In the genomic region with DNA sequence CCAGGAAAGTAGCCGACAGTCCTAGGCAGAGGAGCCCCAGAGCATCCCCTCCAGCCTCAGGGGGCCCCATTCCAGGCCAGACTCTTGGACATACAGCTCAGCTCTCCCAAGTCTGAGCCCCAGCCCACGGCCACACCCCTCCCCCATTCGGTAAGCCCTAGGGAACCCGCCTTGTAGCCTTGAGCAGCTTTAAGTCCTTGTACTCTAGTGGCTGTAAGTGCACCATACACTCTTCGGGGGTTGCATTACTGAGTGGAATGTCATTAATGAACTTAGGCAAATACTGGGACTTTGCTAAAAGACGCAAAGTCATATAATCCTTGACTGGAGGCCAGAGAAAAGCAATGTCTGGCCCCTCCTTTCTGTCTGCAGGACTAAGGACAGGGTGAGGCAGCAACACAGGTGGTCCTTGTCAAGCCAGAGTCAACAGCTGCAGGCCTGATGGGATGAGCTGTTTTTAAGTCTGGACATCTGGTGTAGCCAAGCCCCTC, we compare ENCODE assay signal across 8 mouse cellular contexts. TPM values are rescaled to one million over a fixed set of nuclear protein-coding genes. Genes with fewer than 3 reads are reported as not detected.
A peak's percentile ranks its signal among the peaks of the same experiment; 100 is the strongest.
DNase-seq lines count a peak whose midpoint lies in the region; ATAC-seq lines count a peak whose summit lies in the region.

No protein-coding gene starts in this region.

- H3K27ac ChIP-seq in embryonic facial prominence, embryonic 15.5 days (replicated peaks) = peak overlapping the region; percentile 23; the same call in 1 of the 2 replicates
- H3K27ac ChIP-seq in hindbrain, embryonic 12.5 days = 0 out of 2 replicates have a peak overlapping the region, but pooled peaks have one; percentile 7
- H3K27ac ChIP-seq in midbrain, embryonic 16.5 days (ENCODE audit: low read length) = no peak overlapping the region

- peaks cover 27% of the 10 kb centered on the region for H3K36me3 ChIP-seq in embryonic facial prominence, embryonic 15.5 days
- H3K36me3 ChIP-seq in hindbrain, embryonic 12.5 days = peaks cover 28% of the 10 kb centered on the region
- no peaks in the 10 kb centered on the region for H3K36me3 ChIP-seq in midbrain, embryonic 16.5 days (ENCODE audit: control insufficient read depth, insufficient read depth, low read length)

- no peaks in the 10 kb centered on the region for H3K9me3 ChIP-seq in embryonic facial prominence, embryonic 15.5 days (replicated peaks)
- H3K9me3 ChIP-seq in hindbrain, embryonic 12.5 days (replicated peaks) = no peaks in the 10 kb centered on the region
- no peaks in the 10 kb centered on the region for H3K9me3 ChIP-seq in midbrain, embryonic 16.5 days (replicated peaks; ENCODE audit: control insufficient read depth, low read length, poor library complexity, severe bottlenecking)

- WGBS in embryonic facial prominence, embryonic 15.5 days = 39% methylated on average over 6 of the region's 6 CpGs
- WGBS in hindbrain, embryonic 12.5 days = 53% methylated on average over 6 of the region's 6 CpGs
- WGBS in midbrain, embryonic 16.5 days = 40% methylated on average over 6 of the region's 6 CpGs

- peak; percentile 52 for ATAC-seq in embryonic facial prominence, embryonic 15.5 days (ENCODE audit: insufficient number of reproducible peaks, low FRiP score, low TSS enrichment, low read depth)
- no peak for ATAC-seq in hindbrain, embryonic 12.5 days (ENCODE audit: low FRiP score)
- ATAC-seq in midbrain, embryonic 16.5 days = no peak
- no peak for ATAC-seq in megakaryocyte-erythroid progenitor cell, adult 5-6 weeks (replicated peaks; ENCODE audit: low FRiP score, low TSS enrichment, poor library complexity, severe bottlenecking)

- no peak overlapping the region for H3K9ac ChIP-seq in embryonic facial prominence, embryonic 15.5 days
- no peak overlapping the region for H3K9ac ChIP-seq in hindbrain, embryonic 12.5 days
- 0 out of 2 replicates have a peak overlapping the region, but pooled peaks have one; percentile 22 for H3K9ac ChIP-seq in midbrain, embryonic 16.5 days (ENCODE audit: low read depth, low read length)

- H3K4me2 ChIP-seq in embryonic facial prominence, embryonic 15.5 days (replicated peaks) = no peak overlapping the region
- H3K4me2 ChIP-seq in hindbrain, embryonic 12.5 days (replicated peaks) = no peak overlapping the region
- H3K4me2 ChIP-seq in midbrain, embryonic 16.5 days (ENCODE audit: low read length) = no peak overlapping the region

- H3K4me1 ChIP-seq in embryonic facial prominence, embryonic 15.5 days = peaks cover 34% of the 10 kb centered on the region
- peaks cover 20% of the 10 kb centered on the region for H3K4me1 ChIP-seq in hindbrain, embryonic 12.5 days
- peaks cover 8% of the 10 kb centered on the region for H3K4me1 ChIP-seq in midbrain, embryonic 16.5 days (ENCODE audit: control insufficient read depth, insufficient read depth, low read length)

- H3K27me3 ChIP-seq in embryonic facial prominence, embryonic 15.5 days = no peaks in the 10 kb centered on the region
- no peaks in the 10 kb centered on the region for H3K27me3 ChIP-seq in hindbrain, embryonic 12.5 days
- H3K27me3 ChIP-seq in midbrain, embryonic 16.5 days (ENCODE audit: control insufficient read depth, insufficient read depth, low read depth, low read length) = no peaks in the 10 kb centered on the region

- no peak overlapping the region for H3K4me3 ChIP-seq in embryonic facial prominence, embryonic 15.5 days (replicated peaks)
- no peak overlapping the region for H3K4me3 ChIP-seq in hindbrain, embryonic 12.5 days
- H3K4me3 ChIP-seq in midbrain, embryonic 16.5 days (ENCODE audit: low read depth, low read length) = no peak overlapping the region

- DNase-seq in kidney, postnatal 10 days = peak; percentile 79
- no peak for DNase-seq in kidney, postnatal 36 days
- DNase-seq in spleen, postnatal 36 days (ENCODE audit: low spot score in 2 of 2) = no peak
- no peak for DNase-seq in thymus, adult 18-20 months

RNA-seq across cellular contexts. Expression of a gene that starts 7.9 kb away (rescaled TPM):
- 247 and 255 TPM in 2 replicates for polyA plus RNA-seq in embryonic facial prominence, embryonic 15.5 days (2015; fragmentation: Nextera tagmentation; extraction: Ambion mirVana)
- polyA plus RNA-seq in hindbrain, embryonic 12.5 days (2016; fragmentation: Nextera tagmentation; extraction: Ambion mirVana) = 1,558 and 1,759 TPM in 2 replicates
- 1,397 and 1,482 TPM in 2 replicates for polyA plus RNA-seq in midbrain, embryonic 16.5 days (2015; fragmentation: Nextera tagmentation; extraction: Ambion mirVana)
- 2.7 TPM in 1 of 2 replicates, not detected in the other for total RNA-seq in megakaryocyte-erythroid progenitor cell, adult 5-6 weeks (2014; fragmentation: Nextera tagmentation)
- 1.5 and 4.4 TPM in 2 replicates for total RNA-seq in megakaryocyte-erythroid progenitor cell, adult 5-6 weeks (2017)

RNA-seq across cellular contexts. Expression of a gene that starts 13.7 kb away (rescaled TPM):
- polyA plus RNA-seq in embryonic facial prominence, embryonic 15.5 days (2015; fragmentation: Nextera tagmentation; extraction: Ambion mirVana) = 13.3 and 15.4 TPM in 2 replicates
- 10.7 and 10.8 TPM in 2 replicates for polyA plus RNA-seq in hindbrain, embryonic 12.5 days (2016; fragmentation: Nextera tagmentation; extraction: Ambion mirVana)
- polyA plus RNA-seq in midbrain, embryonic 16.5 days (2015; fragmentation: Nextera tagmentation; extraction: Ambion mirVana) = 9.8 and 10.4 TPM in 2 replicates
- total RNA-seq in megakaryocyte-erythroid progenitor cell, adult 5-6 weeks (2014; fragmentation: Nextera tagmentation) = 20.5 and 26.7 TPM in 2 replicates
- 11.1 and 15.4 TPM in 2 replicates for total RNA-seq in megakaryocyte-erythroid progenitor cell, adult 5-6 weeks (2017)

RNA-seq across cellular contexts. Expression of a gene that starts 48.9 kb away (rescaled TPM):
- 65.5 and 66.6 TPM in 2 replicates for polyA plus RNA-seq in embryonic facial prominence, embryonic 15.5 days (2015; fragmentation: Nextera tagmentation; extraction: Ambion mirVana)
- polyA plus RNA-seq in hindbrain, embryonic 12.5 days (2016; fragmentation: Nextera tagmentation; extraction: Ambion mirVana) = 60.4 and 62.3 TPM in 2 replicates
- polyA plus RNA-seq in midbrain, embryonic 16.5 days (2015; fragmentation: Nextera tagmentation; extraction: Ambion mirVana) = 70.4 and 71.8 TPM in 2 replicates
- 27.7 and 28.9 TPM in 2 replicates for total RNA-seq in megakaryocyte-erythroid progenitor cell, adult 5-6 weeks (2014; fragmentation: Nextera tagmentation)
- total RNA-seq in megakaryocyte-erythroid progenitor cell, adult 5-6 weeks (2017) = 33.0 and 52.3 TPM in 2 replicates

RNA-seq across cellular contexts. Expression of a gene that starts 48.9 kb away (rescaled TPM):
- 52.6 and 55.7 TPM in 2 replicates for polyA plus RNA-seq in embryonic facial prominence, embryonic 15.5 days (2015; fragmentation: Nextera tagmentation; extraction: Ambion mirVana)
- 49.9 and 54.0 TPM in 2 replicates for polyA plus RNA-seq in hindbrain, embryonic 12.5 days (2016; fragmentation: Nextera tagmentation; extraction: Ambion mirVana)
- 52.3 and 56.8 TPM in 2 replicates for polyA plus RNA-seq in midbrain, embryonic 16.5 days (2015; fragmentation: Nextera tagmentation; extraction: Ambion mirVana)
- 62.7 and 67.7 TPM in 2 replicates for total RNA-seq in megakaryocyte-erythroid progenitor cell, adult 5-6 weeks (2014; fragmentation: Nextera tagmentation)
- 55.5 and 56.4 TPM in 2 replicates for total RNA-seq in megakaryocyte-erythroid progenitor cell, adult 5-6 weeks (2017)
